Mouse (Mus musculus) liver (tissue): ENCODE results near the gene Mrgpra2a.
"Not testable (repeated sequence)": the region's sequence is repeated elsewhere in the genome, so short reads cannot be mapped to it uniquely, and the experiment has no call there.

Experiments
- DNase-seq: peaks from one replicate; pipeline ENCODE4 v3.0.0-alpha.2; 2020; ENCODE audit warnings: mixed read lengths

The Mrgpra2a gene

DNA sequence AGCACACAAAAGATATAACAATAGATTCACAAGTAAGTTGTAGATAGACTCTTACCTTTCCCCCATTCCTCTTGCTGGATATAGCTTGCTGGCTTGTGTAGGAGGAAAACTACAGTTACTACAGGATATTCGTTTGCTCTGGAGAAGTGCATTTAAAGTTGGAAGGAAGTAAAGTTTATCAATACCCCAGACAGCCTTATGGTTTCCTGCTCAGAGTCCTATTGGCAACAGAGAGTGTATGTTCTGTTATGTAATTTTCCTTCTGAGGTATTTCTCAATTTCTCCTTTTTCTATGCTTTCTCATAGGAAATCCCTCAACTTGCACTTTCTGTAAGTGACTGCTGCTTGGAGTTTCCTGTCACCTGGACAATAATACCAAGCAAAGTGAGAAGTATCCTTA lies at the start of gene Mrgpra2a:
Mrgpra2a (minus strand) TSS at position 125 of the 400 bp plus-strand sequence.
- DNase-seq: not testable (repeated sequence)

DNA sequence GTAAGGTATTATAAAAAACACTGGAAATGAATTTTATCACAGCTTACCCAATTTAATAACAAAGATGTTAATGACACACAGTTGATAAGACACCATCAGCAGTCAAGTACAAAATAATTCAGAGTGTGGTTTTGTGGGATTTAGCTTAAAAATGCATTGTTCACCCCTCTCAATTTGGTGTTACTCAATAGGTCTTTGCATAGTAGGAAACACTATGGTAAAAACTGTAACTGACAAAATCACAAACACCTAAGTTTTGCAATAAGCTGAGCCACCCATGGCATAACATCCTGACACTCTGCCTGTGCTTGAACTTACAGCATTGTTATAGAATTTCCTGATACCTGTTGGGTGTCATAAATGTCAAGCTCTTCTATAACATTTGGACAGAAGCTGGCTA lies 39.3 kb upstream of the Mrgpra2a start:
- DNase-seq: not testable (repeated sequence)

DNA sequence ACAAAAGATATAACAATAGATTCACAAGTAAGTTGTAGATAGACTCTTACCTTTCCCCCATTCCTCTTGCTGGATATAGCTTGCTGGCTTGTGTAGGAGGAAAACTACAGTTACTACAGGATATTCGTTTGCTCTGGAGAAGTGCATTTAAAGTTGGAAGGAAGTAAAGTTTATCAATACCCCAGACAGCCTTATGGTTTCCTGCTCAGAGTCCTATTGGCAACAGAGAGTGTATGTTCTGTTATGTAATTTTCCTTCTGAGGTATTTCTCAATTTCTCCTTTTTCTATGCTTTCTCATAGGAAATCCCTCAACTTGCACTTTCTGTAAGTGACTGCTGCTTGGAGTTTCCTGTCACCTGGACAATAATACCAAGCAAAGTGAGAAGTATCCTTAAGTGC lies 37.5 kb upstream of the Mrgpra2a start:
- DNase-seq: not testable (repeated sequence)

DNA sequence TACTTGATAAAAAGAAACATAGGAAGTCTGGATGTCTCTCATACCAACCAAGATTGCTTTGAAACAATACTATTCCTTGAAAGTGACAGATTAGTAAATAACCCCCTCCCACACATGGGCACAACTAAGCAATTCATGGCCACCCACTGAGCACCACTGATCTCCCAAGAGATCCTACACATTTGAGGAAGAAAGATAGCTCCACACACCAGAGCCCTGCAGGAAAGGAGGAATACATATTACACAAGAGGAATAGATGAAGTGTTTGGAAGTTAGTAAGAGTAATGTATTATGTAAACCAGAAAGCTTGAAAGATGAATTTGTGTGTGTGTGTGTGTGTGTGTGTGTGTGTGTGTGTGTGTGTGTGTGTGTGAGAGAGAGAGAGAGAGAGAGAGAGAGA lies 31.2 kb upstream of the Mrgpra2a start:
- not testable (repeated sequence) for DNase-seq

DNA sequence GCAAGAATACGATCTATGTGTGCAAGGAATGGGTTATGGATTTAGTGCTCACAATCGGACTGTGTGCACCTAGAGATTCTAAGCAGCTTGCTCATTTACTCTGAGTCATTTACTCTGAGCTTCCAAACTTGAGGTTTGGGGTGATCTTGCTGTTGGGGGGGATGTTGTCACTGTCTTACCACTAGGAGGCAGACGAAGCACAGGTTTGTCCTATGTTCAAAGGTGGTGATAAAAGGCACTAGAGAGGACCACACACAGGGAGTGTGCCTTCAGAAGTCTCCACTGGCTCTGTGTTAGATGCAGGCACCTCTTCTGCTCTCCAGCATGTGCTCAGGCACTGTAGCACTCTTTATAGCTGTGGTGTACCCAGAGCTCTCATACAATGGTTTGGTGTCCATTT lies 22.0 kb upstream of the Mrgpra2a start:
- not testable (repeated sequence) for DNase-seq

DNA sequence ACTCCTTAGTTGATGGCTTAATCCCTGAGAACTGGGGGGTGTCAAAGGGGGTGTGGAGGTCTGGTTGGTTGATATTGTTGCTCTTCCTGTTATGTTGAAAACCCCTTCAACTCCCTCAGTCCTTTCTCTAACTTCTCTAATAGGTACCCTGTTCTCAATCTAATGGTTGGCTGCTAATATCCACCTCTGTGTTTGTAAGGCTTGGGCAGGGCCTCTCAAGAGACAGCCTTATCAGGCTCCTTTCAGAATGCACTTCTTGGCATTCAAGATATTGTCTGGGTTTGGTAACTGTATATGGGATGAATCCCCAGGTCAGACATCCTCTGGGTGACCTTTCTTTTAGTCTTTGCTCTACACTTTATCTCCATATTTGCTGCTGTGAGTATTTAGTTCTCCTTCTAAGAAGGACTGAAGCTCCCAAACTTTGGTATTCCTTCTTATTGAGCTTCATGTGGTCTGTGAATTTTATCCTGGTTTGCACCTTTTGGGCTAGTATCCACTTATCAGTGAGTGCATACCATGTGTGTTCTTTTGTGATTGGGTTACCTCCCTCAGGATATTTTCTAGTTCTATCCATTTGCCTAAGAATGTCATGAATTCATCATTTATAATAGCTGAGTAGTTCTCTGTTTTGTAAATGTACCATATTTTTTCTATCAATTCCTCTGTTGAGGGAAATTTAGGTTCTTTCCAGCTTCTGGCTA lies 13.5 kb upstream of the Mrgpra2a start:
- not testable (repeated sequence) for DNase-seq

DNA sequence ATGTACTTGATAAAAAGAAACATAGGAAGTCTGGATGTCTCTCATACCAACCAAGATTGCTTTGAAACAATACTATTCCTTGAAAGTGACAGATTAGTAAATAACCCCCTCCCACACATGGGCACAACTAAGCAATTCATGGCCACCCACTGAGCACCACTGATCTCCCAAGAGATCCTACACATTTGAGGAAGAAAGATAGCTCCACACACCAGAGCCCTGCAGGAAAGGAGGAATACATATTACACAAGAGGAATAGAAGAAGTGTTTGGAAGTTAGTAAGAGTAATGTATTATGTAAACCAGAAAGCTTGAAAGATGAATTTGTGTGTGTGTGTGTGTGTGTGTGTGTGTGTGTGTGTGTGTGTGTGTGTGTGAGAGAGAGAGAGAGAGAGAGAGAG lies 6.2 kb downstream of the Mrgpra2a start:
- not testable (repeated sequence) for DNase-seq

DNA sequence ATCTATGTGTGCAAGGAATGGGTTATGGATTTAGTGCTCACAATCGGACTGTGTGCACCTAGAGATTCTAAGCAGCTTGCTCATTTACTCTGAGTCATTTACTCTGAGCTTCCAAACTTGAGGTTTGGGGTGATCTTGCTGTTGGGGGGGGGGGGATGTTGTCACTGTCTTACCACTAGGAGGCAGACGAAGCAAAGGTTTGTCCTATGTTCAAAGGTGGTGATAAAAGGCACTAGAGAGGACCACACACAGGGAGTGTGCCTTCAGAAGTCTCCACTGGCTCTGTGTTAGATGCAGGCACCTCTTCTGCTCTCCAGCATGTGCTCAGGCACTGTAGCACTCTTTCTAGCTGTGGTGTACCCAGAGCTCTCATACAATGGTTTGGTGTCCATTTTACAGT lies 15.5 kb downstream of the Mrgpra2a start:
- not testable (repeated sequence) for DNase-seq

DNA sequence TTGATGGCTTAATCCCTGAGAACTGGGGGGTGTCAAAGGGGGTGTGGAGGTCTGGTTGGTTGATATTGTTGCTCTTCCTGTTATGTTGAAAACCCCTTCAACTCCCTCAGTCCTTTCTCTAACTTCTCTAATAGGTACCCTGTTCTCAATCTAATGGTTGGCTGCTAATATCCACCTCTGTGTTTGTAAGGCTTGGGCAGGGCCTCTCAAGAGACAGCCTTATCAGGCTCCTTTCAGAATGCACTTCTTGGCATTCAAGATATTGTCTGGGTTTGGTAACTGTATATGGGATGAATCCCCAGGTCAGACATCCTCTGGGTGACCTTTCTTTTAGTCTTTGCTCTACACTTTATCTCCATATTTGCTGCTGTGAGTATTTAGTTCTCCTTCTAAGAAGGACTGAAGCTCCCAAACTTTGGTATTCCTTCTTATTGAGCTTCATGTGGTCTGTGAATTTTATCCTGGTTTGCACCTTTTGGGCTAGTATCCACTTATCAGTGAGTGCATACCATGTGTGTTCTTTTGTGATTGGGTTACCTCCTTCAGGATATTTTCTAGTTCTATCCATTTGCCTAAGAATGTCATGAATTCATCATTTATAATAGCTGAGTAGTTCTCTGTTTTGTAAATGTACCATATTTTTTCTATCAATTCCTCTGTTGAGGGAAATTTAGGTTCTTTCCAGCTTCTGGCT lies 24.0 kb downstream of the Mrgpra2a start:
- not testable (repeated sequence) for DNase-seq

DNA sequence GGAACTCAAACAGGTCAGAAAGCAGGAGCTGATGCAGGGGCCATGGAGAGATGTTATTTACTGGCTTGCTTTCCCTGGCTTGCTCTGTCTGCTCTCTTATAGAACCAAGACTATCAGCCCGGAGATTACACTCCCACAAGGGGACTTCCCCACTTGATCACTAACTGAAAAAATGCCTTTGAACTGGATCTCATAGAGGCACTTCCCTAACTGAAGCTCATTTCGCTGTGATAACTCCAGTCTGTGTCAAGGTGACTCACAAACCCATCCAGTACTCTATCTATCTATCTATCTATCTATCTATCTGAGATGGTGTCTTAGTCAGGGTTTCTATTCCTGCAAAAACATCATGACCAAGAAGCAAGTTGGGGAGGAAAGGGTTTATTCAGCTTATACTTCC lies 41.3 kb downstream of the Mrgpra2a start:
- DNase-seq: no peak

DNA sequence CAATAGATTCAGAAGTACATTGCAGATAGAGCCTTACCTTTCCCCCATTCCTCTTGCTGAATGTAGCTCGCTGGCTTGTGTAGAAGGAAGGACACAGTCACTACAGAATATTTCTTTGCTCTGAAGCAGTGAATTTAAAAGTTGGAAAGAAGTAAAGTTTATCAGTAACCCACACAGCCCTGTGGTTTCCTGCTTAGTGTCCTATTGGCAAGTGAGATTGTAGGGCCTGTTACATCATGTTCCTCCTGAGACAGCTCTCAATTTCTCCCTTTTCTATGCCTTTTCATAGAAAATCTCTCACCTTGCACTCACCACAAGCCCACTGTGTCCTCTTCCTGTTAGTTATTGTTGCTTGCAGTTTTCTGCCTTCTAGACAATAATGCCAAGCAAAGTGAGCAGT lies 42.4 kb downstream of the Mrgpra2a start:
- no peak for DNase-seq

DNA sequence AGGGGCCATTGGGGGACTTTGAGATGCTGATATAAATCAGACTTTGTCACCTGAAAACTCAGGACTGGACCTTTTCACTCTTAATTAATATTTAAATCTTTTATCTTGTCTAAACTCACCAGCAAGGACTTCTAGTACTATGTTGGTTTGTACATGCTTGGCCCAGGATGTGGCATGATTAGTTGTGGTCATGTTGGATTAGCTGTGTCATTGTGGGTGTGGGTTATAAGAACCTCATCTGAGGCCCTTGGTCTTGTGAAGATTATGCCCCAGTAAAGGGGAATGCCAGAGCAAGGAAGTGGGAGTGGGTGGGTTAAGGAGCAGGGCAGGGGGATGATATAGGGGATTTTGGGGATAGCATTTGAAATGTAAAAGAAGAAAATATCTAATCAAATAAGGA lies 50.8 kb downstream of the Mrgpra2a start:
- no peak for DNase-seq
